Mouse (Mus musculus): Measurements from ENCODE around the gene Rabep1. TPM values are rescaled to one million over a fixed set of nuclear protein-coding genes. Genes with fewer than 3 reads are reported as not detected.
"Not testable (repeated sequence)": the region's sequence is repeated elsewhere in the genome, so short reads cannot be mapped to it uniquely, and the experiment has no call there.

Gene Rabep1
- polyA plus RNA-seq, 1 experiment from 2014 or later, result 93.1 TPM

DNA sequence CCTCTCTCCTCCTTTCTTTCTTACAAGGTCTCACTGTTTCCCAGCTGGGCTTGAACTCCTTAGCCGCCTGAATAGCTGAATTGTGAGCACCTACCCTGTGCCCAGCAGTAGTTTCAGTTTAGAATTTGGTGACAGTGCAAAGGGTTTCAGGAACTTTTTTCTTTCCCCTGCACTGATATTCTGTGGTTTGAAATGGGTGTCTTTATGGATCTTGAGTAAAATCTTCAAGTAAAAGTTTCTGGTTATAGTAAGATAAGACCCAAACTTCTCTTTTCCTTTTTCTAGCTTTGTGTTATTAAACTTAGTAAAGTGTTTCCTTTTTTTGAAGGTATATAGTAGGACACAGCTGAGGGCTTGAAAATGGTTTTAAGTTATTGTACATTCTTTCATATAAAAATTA is 26.5 kb downstream of the Rabep1 start:
- no peak overlapping the region for H3K4me2 ChIP-seq
- ATAC-seq (replicated peaks), result no peak
- H3K36me3 ChIP-seq (replicated peaks), result no peaks in the 10 kb centered on the region
- H3K9me3 ChIP-seq, result no peaks in the 10 kb centered on the region
- H3K4me1 ChIP-seq, result 0 out of 2 replicates have a peak, but pooled peaks cover 2% of the 10 kb centered on the region
- H3K27me3 ChIP-seq (replicated peaks), result no peaks in the 10 kb centered on the region
- no peak overlapping the region for H3K9ac ChIP-seq
- H3K4me3 ChIP-seq, result no peak overlapping the region
- 74% methylated on average over 1 of the region's 1 CpGs for WGBS
- H3K27ac ChIP-seq, result no peak overlapping the region

DNA sequence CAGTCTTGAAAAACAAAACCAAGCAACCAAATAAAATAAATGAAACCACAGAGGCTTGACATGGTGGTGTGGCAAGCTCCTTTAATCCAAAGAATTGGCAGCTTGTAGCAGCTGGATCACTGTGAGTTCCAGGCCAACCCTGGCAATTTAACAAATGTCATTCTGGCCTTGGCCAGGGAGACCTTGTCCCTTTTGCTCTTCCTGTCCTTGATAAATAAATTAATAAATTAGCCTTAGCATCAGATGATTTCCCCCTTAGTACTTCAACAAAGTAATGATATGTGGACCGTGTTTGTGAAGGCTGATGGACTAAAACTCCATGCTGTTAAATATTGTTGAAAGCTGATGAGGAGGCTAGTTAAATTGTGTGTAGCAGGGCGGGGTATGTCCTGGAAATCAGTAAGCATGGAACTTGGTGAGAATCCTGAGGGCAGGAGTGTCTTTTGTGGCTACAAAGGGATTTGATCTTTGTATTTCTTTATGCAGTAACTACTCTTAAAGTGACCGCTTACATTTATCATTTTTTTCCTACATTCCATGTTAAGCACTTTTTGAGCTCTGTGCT is 27.3 kb downstream of the Rabep1 start:
- Histone ChIP-seq H3K9ac (no peak overlapping the region), H3K4me1 (0 out of 2 replicates have a peak, but pooled peaks cover 2% of the 10 kb centered on the region)
- ATAC-seq (replicated peaks), result no peak

DNA sequence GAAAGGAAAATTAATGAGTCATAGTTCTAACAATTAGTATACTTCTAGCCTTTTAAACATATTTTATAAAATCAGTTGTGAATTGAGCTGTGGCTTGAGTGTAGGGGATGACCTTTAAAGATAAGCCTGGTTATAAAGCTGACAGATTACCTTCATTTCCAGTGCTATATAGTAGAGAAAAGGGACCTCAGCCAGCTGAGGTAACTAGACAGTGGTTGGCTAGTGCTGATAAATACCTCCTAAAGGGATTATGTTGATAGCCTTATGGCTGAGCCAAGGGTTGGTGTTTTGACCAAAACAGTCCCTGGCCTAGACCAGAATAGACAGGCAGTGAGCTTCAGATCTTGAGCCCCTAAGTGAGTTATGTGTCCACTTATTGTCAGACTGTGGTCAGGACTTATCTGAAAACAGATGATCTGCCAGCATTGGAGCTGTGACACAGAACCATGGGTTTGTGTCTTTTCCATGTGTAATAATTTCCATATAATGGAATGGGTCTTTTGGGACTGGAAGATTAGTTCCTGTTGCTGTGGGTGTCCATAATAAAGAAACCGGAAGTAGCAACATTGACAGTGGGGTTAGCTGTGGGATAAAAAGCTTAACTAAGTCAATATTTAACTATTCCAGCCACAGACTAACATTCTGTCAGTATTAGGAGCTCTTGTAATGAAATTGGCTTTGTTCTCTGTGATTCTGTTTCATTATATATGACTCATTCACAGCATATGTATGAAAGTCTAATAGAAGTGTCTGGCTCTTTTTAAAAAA is 29.5 kb downstream of the Rabep1 start:
- no peak overlapping the region for H3K9ac ChIP-seq
- no peak overlapping the region for H3K27ac ChIP-seq
- H3K4me1 ChIP-seq, result 0 out of 2 replicates have a peak, but pooled peaks cover 2% of the 10 kb centered on the region
- H3K9me3 ChIP-seq, result no peaks in the 10 kb centered on the region
- WGBS, result 71% methylated on average over 1 of the region's 1 CpGs
- no peaks in the 10 kb centered on the region for H3K36me3 ChIP-seq (replicated peaks)
- no peak overlapping the region for H3K4me3 ChIP-seq
- no peak overlapping the region for H3K4me2 ChIP-seq
- H3K27me3 ChIP-seq (replicated peaks), result no peaks in the 10 kb centered on the region
- ATAC-seq (replicated peaks), result no peak

More for the DNA sequence above, 27.3 kb downstream of the Rabep1 start:
- Histone ChIP-seq H3K36me3 (replicated peaks) (no peaks in the 10 kb centered on the region), H3K9me3 (no peaks in the 10 kb centered on the region), H3K4me3 (no peak overlapping the region), H3K27me3 (replicated peaks) (no peaks in the 10 kb centered on the region), H3K27ac (no peak overlapping the region), H3K4me2 (no peak overlapping the region)
- WGBS, result 91% methylated on average over 3 of the region's 3 CpGs

DNA sequence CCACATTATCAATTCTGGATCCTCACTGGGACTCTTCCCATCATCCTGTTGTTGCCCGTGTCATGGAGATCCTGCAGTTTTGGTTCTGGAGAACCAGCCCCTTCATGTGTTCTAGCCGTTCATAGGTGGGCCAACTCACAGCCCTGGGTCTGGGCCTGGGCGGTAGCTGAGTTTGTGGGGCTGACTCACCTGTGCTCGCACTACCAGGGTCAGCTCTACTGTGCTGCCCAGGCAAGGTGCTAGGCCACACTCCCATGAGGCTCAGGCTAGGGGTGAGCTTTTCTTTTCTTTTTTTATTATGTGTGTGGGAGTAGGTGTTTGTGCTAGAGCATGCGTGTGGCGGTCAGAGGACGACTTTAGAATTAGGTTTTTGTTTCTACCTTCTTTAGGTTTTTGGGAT is 33.1 kb downstream of the Rabep1 start:
- no peak for ATAC-seq (replicated peaks)
- 95% methylated on average over 7 of the region's 7 CpGs for WGBS
- Histone ChIP-seq H3K27ac (no peak overlapping the region), H3K4me1 (0 out of 2 replicates have a peak, but pooled peaks cover 2% of the 10 kb centered on the region), H3K4me2 (no peak overlapping the region), H3K9ac (no peak overlapping the region), H3K27me3 (replicated peaks) (no peaks in the 10 kb centered on the region), H3K36me3 (replicated peaks) (no peaks in the 10 kb centered on the region), H3K4me3 (no peak overlapping the region), H3K9me3 (no peaks in the 10 kb centered on the region)

DNA sequence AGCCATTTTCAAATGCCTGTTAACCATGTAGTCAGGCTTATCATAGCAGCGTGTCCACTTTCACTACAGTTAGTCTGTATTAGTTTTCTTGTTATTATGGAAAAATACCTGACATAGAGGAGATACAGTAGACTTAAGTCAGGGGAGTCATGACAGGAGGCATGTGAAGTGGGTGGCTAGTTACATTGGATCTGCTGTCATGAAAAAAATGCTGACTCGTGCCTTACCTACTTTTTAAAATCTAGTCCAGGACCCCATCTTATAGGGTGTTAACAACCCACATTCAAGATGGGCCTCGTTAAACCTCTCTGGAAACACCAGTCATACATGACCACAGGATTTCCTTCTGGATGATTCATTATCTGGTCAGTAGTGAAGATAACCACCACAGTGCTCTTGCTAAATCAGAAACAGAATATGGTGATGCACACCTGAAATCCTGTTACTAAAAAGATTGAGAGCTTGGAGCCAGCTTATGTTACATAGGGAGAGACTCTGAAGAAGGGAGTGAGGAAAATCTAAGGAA is 38.4 kb downstream of the Rabep1 start:
- H3K9me3 ChIP-seq, result no peaks in the 10 kb centered on the region
- no peak overlapping the region for H3K4me2 ChIP-seq
- ATAC-seq (replicated peaks), result no peak
- no peaks in the 10 kb centered on the region for H3K27me3 ChIP-seq (replicated peaks)
- no peaks in the 10 kb centered on the region for H3K4me1 ChIP-seq
- H3K36me3 ChIP-seq (replicated peaks), result peaks cover 16% of the 10 kb centered on the region; the same call in 1 of the 2 replicates
- 96% methylated on average over 3 of the region's 3 CpGs for WGBS
- no peak overlapping the region for H3K9ac ChIP-seq
- H3K27ac ChIP-seq, result no peak overlapping the region
- no peak overlapping the region for H3K4me3 ChIP-seq

DNA sequence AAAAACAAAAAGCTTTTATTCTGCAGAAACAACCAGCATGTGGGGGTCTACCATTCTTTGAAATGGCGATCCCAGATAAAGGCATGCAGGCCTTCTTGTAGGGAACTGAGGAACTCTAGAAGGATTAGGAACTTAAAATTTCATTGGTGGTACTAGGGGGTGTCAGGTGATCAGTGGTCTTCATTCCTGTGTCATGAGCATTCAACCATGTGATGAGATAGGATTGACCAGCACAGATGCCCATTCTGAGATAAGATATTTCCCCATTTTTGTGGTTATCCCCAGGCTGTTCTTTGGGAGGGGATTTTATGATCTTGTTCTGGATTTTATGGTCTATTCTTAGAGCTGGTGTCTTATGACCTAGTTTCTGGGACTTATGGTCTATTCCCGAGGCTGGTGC is 46.1 kb downstream of the Rabep1 start:
- H3K4me3 ChIP-seq, result no peak overlapping the region
- no peak for ATAC-seq (replicated peaks)
- no peak overlapping the region for H3K9ac ChIP-seq
- no peaks in the 10 kb centered on the region for H3K27me3 ChIP-seq (replicated peaks)
- peaks cover 18% of the 10 kb centered on the region; the same call in 1 of the 2 replicates for H3K36me3 ChIP-seq (replicated peaks)
- H3K9me3 ChIP-seq, result no peaks in the 10 kb centered on the region
- 98% methylated on average over 2 of the region's 2 CpGs for WGBS
- no peak overlapping the region for H3K27ac ChIP-seq
- H3K4me1 ChIP-seq, result no peaks in the 10 kb centered on the region
- no peak overlapping the region for H3K4me2 ChIP-seq

DNA sequence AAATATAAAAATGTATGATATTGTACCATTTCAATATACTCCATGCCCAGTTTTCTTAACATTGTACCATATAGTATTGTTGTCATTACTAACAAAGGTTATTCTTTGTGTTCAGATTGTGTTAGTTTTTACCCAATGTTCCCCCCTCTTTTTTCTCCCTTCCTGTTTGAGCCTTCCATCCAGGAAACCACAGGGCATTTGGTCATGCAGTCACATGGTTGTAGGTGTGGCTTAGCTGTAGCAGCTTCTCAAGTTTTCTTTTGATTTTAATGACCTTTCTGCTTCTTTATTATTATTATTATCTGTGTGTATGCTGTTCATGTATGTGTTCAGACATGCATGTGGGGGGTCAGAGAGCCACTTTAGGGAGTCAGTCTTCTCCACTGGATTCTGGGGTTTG is 47.0 kb downstream of the Rabep1 start:
- ATAC-seq (replicated peaks), result no peak
- Histone ChIP-seq H3K4me3 (no peak overlapping the region), H3K36me3 (replicated peaks) (peaks cover 17% of the 10 kb centered on the region; the same call in 1 of the 2 replicates), H3K27ac (no peak overlapping the region), H3K9ac (no peak overlapping the region), H3K27me3 (replicated peaks) (no peaks in the 10 kb centered on the region), H3K4me2 (no peak overlapping the region), H3K4me1 (no peaks in the 10 kb centered on the region), H3K9me3 (no peaks in the 10 kb centered on the region)

DNA sequence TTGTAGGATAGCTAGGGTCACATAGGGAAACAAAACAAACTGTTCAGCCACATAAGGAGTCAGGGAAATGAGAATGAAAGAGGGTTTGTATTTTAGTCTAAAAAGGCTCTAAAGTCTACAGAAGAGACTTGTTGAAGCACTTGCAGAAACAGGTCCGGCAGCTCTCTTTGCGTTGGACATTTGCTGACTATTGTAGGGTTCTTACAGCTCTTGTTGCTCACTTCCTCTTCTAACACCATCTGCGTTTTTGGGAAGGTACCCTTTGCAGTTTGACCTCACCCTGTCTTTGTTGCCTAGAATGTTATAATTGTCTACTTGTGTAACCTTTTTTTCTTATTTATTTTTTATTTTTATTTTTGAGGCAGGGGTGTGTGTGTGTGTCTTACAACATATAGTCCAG is 53.1 kb downstream of the Rabep1 start:
- no peaks in the 10 kb centered on the region for H3K4me1 ChIP-seq
- no peak overlapping the region for H3K4me3 ChIP-seq
- peaks cover 12% of the 10 kb centered on the region; the same call in 1 of the 2 replicates for H3K36me3 ChIP-seq (replicated peaks)
- H3K27ac ChIP-seq, result no peak overlapping the region
- H3K4me2 ChIP-seq, result no peak overlapping the region
- ATAC-seq (replicated peaks), result no peak
- WGBS, result 88% methylated on average over 3 of the region's 3 CpGs
- H3K27me3 ChIP-seq (replicated peaks), result no peaks in the 10 kb centered on the region
- no peak overlapping the region for H3K9ac ChIP-seq
- H3K9me3 ChIP-seq, result no peaks in the 10 kb centered on the region

DNA sequence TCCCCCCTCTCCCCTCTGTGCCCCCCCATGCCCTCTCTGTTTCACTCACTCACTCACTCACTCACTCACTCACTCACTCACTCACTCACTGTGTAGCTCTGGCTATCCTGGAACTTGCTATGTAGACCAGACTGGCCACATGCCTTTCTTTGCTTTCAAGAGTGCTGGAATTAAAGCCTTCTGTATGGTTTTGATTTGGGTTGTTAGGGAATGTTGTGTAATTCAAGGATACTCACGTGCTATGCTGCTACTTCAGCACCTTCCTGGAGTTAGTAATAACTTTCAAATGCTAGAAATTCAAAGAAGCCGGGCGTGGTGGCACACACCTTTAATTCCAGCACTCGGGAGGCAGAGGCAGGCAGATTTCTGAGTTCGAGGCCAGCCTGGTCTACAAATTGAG is 53.6 kb downstream of the Rabep1 start:
- not testable (repeated sequence) for H3K9ac ChIP-seq; H3K4me1 ChIP-seq; H3K4me2 ChIP-seq; H3K9me3 ChIP-seq; H3K27me3 ChIP-seq (replicated peaks); H3K27ac ChIP-seq; ATAC-seq (replicated peaks); H3K4me3 ChIP-seq
- H3K36me3 ChIP-seq (replicated peaks), result peaks cover 12% of the 10 kb centered on the region; the same call in 1 of the 2 replicates
- WGBS, result 96% methylated on average over 5 of the region's 5 CpGs

DNA sequence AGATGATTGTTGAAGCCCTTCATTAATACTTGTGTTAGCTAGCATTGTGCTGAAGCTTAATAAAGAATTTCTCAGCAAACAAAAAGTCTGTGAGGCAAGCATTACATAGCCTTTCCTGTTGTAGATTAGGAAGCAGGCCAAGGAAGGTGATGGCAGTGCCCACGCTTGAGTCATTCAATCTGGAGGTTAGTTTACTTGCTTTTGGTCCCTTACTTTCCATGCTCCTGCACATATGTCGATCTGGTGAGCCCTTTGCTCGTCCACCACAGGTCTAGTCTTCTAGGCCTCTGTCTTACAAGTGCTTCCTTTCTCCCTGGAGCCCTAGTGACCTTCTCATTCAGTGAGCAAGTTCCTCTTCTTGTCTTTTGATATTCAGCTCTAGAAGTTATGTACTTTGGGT is 62.1 kb downstream of the Rabep1 start:
- no peak overlapping the region for H3K4me3 ChIP-seq
- no peak overlapping the region for H3K4me2 ChIP-seq
- H3K4me1 ChIP-seq, result no peaks in the 10 kb centered on the region
- H3K9me3 ChIP-seq, result no peaks in the 10 kb centered on the region
- no peaks in the 10 kb centered on the region for H3K27me3 ChIP-seq (replicated peaks)
- no peak overlapping the region for H3K9ac ChIP-seq
- peaks cover 20% of the 10 kb centered on the region for H3K36me3 ChIP-seq (replicated peaks)
- 99% methylated on average over 3 of the region's 3 CpGs for WGBS
- no peak for ATAC-seq (replicated peaks)
- H3K27ac ChIP-seq, result no peak overlapping the region

DNA sequence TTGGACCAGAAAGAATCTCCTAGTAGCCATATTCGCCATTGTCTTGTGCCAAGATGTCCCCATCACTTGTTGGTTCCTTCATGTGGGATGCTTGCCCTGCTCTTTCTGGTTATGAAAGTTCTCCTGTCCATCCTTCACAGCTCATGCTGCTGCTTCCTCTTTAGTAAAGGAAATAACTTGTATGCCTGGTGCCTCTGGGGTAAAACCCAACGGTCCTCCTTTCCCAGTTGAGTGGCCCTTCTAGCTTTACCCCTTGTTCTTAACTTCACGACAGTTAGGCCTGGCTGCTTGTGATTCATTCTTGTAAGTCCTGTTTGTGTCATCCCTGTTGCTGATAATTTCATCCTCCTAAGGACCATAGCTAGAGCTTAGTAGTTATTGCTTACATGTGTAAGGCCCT is 66.7 kb downstream of the Rabep1 start:
- H3K9me3 ChIP-seq, result no peaks in the 10 kb centered on the region
- no peak overlapping the region for H3K9ac ChIP-seq
- H3K4me3 ChIP-seq, result no peak overlapping the region
- no peaks in the 10 kb centered on the region for H3K4me1 ChIP-seq
- no peak overlapping the region for H3K4me2 ChIP-seq
- no peak for ATAC-seq (replicated peaks)
- no peak overlapping the region for H3K27ac ChIP-seq
- H3K27me3 ChIP-seq (replicated peaks), result no peaks in the 10 kb centered on the region
- H3K36me3 ChIP-seq (replicated peaks), result peaks cover 20% of the 10 kb centered on the region
- 92% methylated on average over 3 of the region's 3 CpGs for WGBS

DNA sequence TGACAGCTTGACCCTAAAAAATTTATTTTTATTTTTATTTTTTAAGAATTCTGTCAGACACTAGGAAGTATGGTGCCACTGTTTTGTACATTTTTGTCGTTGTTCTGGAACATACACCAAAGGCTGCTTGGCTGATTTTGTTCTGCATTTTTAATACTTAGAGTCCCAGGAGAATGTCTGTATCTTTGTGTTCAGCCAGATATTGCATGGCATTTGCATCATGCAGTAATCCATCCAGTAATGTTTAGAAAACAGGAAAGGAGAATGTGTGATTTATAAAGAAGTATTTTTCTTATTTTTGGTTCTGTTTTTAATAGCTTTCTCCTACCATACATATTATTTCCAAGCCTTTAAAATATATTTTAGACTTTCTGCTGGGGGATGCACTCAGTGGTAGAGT is 67.3 kb downstream of the Rabep1 start:
- Histone ChIP-seq H3K27me3 (replicated peaks) (no peaks in the 10 kb centered on the region), H3K36me3 (replicated peaks) (peaks cover 20% of the 10 kb centered on the region), H3K9me3 (no peaks in the 10 kb centered on the region), H3K4me1 (no peaks in the 10 kb centered on the region), H3K4me2 (no peak overlapping the region), H3K9ac (no peak overlapping the region), H3K27ac (no peak overlapping the region), H3K4me3 (no peak overlapping the region)
- WGBS, result 76% methylated on average over 1 of the region's 1 CpGs
- no peak for ATAC-seq (replicated peaks)

DNA sequence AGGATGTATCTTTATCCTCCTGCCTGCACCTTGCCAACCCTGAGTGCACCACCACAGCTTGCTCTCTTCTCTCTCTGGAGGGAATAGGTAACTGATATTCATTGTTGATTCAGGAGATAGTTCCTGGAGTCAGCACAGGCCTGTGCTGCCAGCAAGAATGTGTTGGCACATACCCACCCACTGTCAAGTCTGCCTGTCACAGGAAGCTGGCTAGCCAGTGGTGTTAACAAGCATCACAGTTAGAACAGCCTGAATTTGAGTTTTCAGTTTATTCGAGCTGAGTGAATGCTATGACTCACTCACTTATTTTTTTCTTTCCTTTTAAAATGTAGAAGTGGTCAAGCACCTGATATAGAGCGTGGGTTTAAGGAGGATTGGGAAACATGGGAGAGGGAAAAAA is 73.3 kb downstream of the Rabep1 start:
- H3K9ac ChIP-seq, result no peak overlapping the region
- 97% methylated on average over 2 of the region's 2 CpGs for WGBS
- no peak for ATAC-seq (replicated peaks)
- peaks cover 19% of the 10 kb centered on the region for H3K36me3 ChIP-seq (replicated peaks)
- H3K4me2 ChIP-seq, result no peak overlapping the region
- H3K4me3 ChIP-seq, result no peak overlapping the region
- H3K4me1 ChIP-seq, result no peaks in the 10 kb centered on the region
- no peaks in the 10 kb centered on the region for H3K9me3 ChIP-seq
- H3K27ac ChIP-seq, result no peak overlapping the region
- H3K27me3 ChIP-seq (replicated peaks), result no peaks in the 10 kb centered on the region

Data from midbrain, embryonic 15.5 days (tissue).